Mouse (Mus musculus) C2C12 (cell line): ENCODE data around the gene Tmem203.

Experiments used
- CTCF ChIP-seq: IDR thresholded peaks from one replicate; pipeline ENCODE4 v1.5.1; 2011; ENCODE audit not compliant: control insufficient read depth, insufficient read depth, insufficient read length
- USF1 ChIP-seq: IDR thresholded peaks from one replicate; pipeline ENCODE4 v1.6.1; 2011; ENCODE audit warnings: low read depth, mild to moderate bottlenecking, control low read depth, moderate library complexity

GRCm38 (mm10) chr2:25236614-25237013, 18.6 kb upstream of the Tmem203 start, which contains the start of gene Rnf224:
- TF ChIP-seq USF1 (no peak), CTCF (no peak)
